12 mouse cellular contexts compared by ENCODE assay signal in genomic region chr1:74032966-74033365, GRCm38 (mm10).
DNase-seq lines count a peak whose midpoint lies in the region; ATAC-seq lines count a peak whose summit lies in the region.
"Had no signal": no experiment of that assay in that cellular context is flagged by ENCODE, and none has a peak within 500 bp of the region (broad histone marks: within the 10 kb centered on the region; RNA-seq: fewer than 3 reads in every experiment).

No protein-coding gene starts in this region.

- H3K9me3 ChIP-seq in midbrain, embryonic 14.5 days (ENCODE audit: control insufficient read depth, low read length): no peaks in the 10 kb centered on the region
- H3K9me3 ChIP-seq: embryonic facial prominence, embryonic 12.5 days had no signal

- H3K27me3 ChIP-seq in midbrain, embryonic 14.5 days (ENCODE audit: control insufficient read depth, insufficient read depth, low read length): peaks cover 8% of the 10 kb centered on the region; the same call in 1 of the 2 replicates
- H3K27me3 ChIP-seq: embryonic facial prominence, embryonic 12.5 days had no signal

- H3K4me2 ChIP-seq in midbrain, embryonic 14.5 days (ENCODE audit: low read length): no peak overlapping the region
- H3K4me2 ChIP-seq: embryonic facial prominence, embryonic 12.5 days; lung, embryonic 14.5 days had no signal

- 82% methylated on average over 5 of the region's 5 CpGs for WGBS in midbrain, embryonic 14.5 days

- H3K9ac ChIP-seq in midbrain, embryonic 14.5 days (replicated peaks; ENCODE audit: low read length): no peak overlapping the region
- H3K9ac ChIP-seq: embryonic facial prominence, embryonic 12.5 days; lung, embryonic 14.5 days had no signal

- H3K4me1 ChIP-seq in brown adipose tissue, adult 24 weeks (ENCODE audit: control insufficient read depth, insufficient read depth, insufficient read length, low read length): peaks cover 49% of the 10 kb centered on the region
- H3K4me1 ChIP-seq in midbrain, embryonic 14.5 days (ENCODE audit: control insufficient read depth, insufficient read depth, low read length): peaks cover 7% of the 10 kb centered on the region; the same call in 1 of the 2 replicates

- H3K36me3 ChIP-seq in midbrain, embryonic 14.5 days (ENCODE audit: control insufficient read depth, insufficient read depth, low read length): no peaks in the 10 kb centered on the region
- H3K36me3 ChIP-seq: embryonic facial prominence, embryonic 12.5 days had no signal

- no peak for DNase-seq in frontal cortex, postnatal 10 days (ENCODE audit: low spot score in 2 of 2)
- peak; percentile 47 for DNase-seq in kidney, adult 9 months
- no peak for DNase-seq in kidney, adult 8-10 months
- DNase-seq in layer of hippocampus, adult 8-10 months (ENCODE audit: low spot score in 2 of 2): peak; percentile 26 to 33
- no peak for DNase-seq in midbrain, embryonic 14.5 days
- DNase-seq in left cerebral cortex, adult 9 months (ENCODE audit: low spot score in 2 of 2): no peak
- DNase-seq: gastrocnemius, postnatal 14 days; lung, embryonic 14.5 days; thymus, adult 18-20 months had no signal

- peak; percentile 48 for ATAC-seq in frontal cortex, adult (ENCODE audit: low TSS enrichment)
- no peak for ATAC-seq in midbrain, embryonic 14.5 days (ENCODE audit: low FRiP score, low TSS enrichment)

- H3K27ac ChIP-seq in brown adipose tissue, adult 24 weeks (replicated peaks; ENCODE audit: low read depth, low read length): peak overlapping the region; percentile 95
- no peak overlapping the region for H3K27ac ChIP-seq in midbrain, embryonic 14.5 days (replicated peaks; ENCODE audit: low read depth, low read length)

- peak overlapping the region; percentile 90 for H3K4me3 ChIP-seq in brown adipose tissue, adult 24 weeks (ENCODE audit: insufficient read depth, low read depth, low read length)
- no peak overlapping the region for H3K4me3 ChIP-seq in midbrain, embryonic 14.5 days (replicated peaks; ENCODE audit: low read depth, low read length)
- H3K4me3 ChIP-seq: embryonic facial prominence, embryonic 12.5 days had no signal

Comparison
In these comparisons a context has a peak if more than half of its experiments do, and no peak if none do; other contexts are left out.
1. DNase-seq: peak in kidney, adult 9 months (single experiment) and layer of hippocampus, adult 8-10 months (2 of 2); none in frontal cortex, postnatal 10 days (0 of 2), kidney, adult 8-10 months (0 of 2), midbrain, embryonic 14.5 days (single experiment) and left cerebral cortex, adult 9 months (0 of 2).